20 mouse cellular contexts compared by ENCODE assay signal in the genomic region with DNA sequence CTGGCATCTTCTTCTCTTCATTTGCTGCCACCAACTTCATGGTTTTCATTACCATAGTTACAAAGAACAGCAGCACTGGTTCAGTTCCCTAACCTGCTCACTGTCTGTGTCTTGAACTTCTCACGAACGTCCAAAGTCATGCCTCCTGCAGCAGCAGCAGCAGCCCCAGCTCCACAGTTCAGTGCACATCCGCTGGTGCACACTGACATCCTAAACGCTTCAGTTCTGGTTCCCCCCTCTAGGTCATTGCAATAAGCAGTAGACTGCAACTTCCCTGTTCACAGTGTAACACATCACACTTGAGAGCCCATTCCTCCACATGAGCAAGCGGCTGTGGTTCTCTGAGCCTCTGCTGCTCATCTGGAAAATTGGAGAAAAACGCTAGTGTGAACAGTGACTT.
"Had no signal": no experiment of that assay in that cellular context is flagged by ENCODE, and none has a peak within 500 bp of the region (broad histone marks: within the 10 kb centered on the region; RNA-seq: fewer than 3 reads in every experiment).

No protein-coding gene starts in this region.

- H3K36me3 ChIP-seq: limb, embryonic 12.5 days; limb, embryonic 15.5 days; midbrain, embryonic 13.5 days; neural tube, embryonic 13.5 days had no signal

- H3K27me3 ChIP-seq: limb, embryonic 12.5 days; limb, embryonic 15.5 days; midbrain, embryonic 13.5 days; neural tube, embryonic 13.5 days had no signal

- H3K4me3 ChIP-seq: limb, embryonic 12.5 days; limb, embryonic 15.5 days; midbrain, embryonic 13.5 days; myocyte; neural tube, embryonic 13.5 days had no signal

- DNase-seq: kidney, adult 18-20 months; kidney, postnatal 25 days; left cerebral cortex, postnatal 4 days; liver, postnatal 0 days; lung, embryonic 14.5 days; right cerebral cortex, adult 18-20 months; right cerebral cortex, postnatal 14 days; right cerebral cortex, postnatal 4 days; thymus, postnatal 25 days had no signal

- ATAC-seq: hindbrain, embryonic 16.5 days; liver, postnatal 0 days; lung, postnatal 0 days; midbrain, embryonic 13.5 days; midbrain, embryonic 16.5 days had no signal

- H3K4me1 ChIP-seq: limb, embryonic 12.5 days; limb, embryonic 15.5 days; midbrain, embryonic 13.5 days; neural tube, embryonic 13.5 days had no signal

- H3K9ac ChIP-seq: limb, embryonic 12.5 days; limb, embryonic 15.5 days; liver, embryonic 14.5 days; liver, postnatal 0 days; lung, embryonic 14.5 days; midbrain, embryonic 13.5 days; neural tube, embryonic 13.5 days had no signal

- H3K9me3 ChIP-seq: limb, embryonic 12.5 days; limb, embryonic 15.5 days; midbrain, embryonic 13.5 days; neural tube, embryonic 13.5 days had no signal

- H3K4me2 ChIP-seq: limb, embryonic 12.5 days; limb, embryonic 15.5 days; liver, embryonic 11.5 days; lung, embryonic 14.5 days; midbrain, embryonic 13.5 days; neural tube, embryonic 13.5 days had no signal

- H3K27ac ChIP-seq: limb, embryonic 12.5 days; limb, embryonic 15.5 days; liver, embryonic 14.5 days; macrophage; midbrain, embryonic 13.5 days; neural tube, embryonic 13.5 days had no signal
